Mouse (Mus musculus): ENCODE results near the gene Irs4. TPM values are rescaled to one million over a fixed set of nuclear protein-coding genes. Genes with fewer than 3 reads are reported as not detected.

The Irs4 gene
- polyA plus RNA-seq (2017; shearing (Covaris generic)): not detected

GRCm38 (mm10) chrX:141724937-141725918 lies at the start of gene Irs4:
TSS of gene Irs4 (minus strand) at chrX:141725263.

Other genes starting within 250 kb of the Irs4 start
- gene Col4a5, start 249.9 kb downstream of the Irs4 start, polyA plus RNA-seq (2017; shearing (Covaris generic)): not detected
- gene Gm15294, start 150.0 kb upstream of the Irs4 start, polyA plus RNA-seq (2017; shearing (Covaris generic)): 0.63 TPM